Mouse (Mus musculus) kidney, postnatal 36 days (tissue): ENCODE data around the gene Olfr462.

ENCODE experiments used
- DNase-seq, 2 experiments: peaks; one replicate each; pipeline ENCODE4 v3.0.0; 2021 to 2022; ENCODE audit warnings: mixed read lengths in 2 of 2

Olfr462 gene

GRCm38 (mm10) chr11:87892168-87892567, at the start of gene Olfr462:
Gene Olfr462, minus strand, starts transcription at chr11:87892268.
- DNase-seq: no peak

- no peak for DNase-seq
Measured at GRCm38 (mm10) chr11:87935467-87935866, 43.4 kb upstream of the Olfr462 start.

- no peak for DNase-seq
Measured at GRCm38 (mm10) chr11:87933731-87934130, 41.7 kb upstream of the Olfr462 start.

GRCm38 (mm10) chr11:87930348-87930747, 38.3 kb upstream of the Olfr462 start:
- no peak for DNase-seq

GRCm38 (mm10) chr11:87920966-87921365, 28.9 kb upstream of the Olfr462 start, which contains the start of gene Olfr464:
Gene Olfr464, minus strand, starts transcription at chr11:87920967.
- peak; percentile 5 to 51 for DNase-seq

DNA sequence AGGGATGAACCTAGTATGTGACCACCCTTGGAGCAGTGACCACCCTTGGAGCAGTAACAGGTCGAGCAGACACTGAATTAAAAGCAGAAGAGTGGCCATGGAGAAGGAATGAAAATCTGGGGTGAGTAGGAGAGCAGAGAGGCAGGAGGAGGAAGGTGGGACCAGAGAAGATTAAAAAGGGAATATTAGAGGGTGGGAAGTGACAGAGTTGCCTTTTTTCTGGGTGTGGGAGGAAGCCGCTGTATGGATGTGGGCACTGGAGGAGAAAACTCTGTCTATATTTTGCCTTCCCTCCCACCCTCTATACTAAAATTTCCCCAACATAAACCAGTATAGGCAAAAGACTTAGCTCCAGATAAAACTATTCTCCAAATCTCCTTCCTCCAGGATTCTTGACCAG, 28.2 kb upstream of the Olfr462 start:
- no peak for DNase-seq

DNA sequence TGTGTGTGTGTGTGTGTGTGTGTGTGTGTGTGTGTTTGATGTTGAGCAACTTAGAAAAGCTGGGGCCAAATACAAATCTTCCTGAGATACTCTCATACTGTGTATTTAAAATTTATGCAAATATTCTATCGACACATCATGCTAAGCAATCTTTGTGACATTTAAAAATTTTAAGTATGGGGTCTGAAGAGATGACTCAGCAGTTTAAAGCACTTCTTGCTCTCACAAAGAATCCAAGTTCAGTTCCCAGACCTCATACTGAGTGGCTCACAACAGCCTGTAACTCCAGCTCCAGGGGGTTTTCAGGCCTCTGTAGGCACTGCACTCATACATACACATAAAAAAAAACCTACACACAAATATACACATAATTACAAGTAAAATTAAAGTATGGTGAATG, 23.9 kb upstream of the Olfr462 start:
- DNase-seq: no peak

GRCm38 (mm10) chr11:87904331-87904730, 12.3 kb upstream of the Olfr462 start:
- no peak for DNase-seq

GRCm38 (mm10) chr11:87897287-87897686, 5.2 kb upstream of the Olfr462 start, which contains the start of gene Olfr463:
Gene Olfr463, minus strand, starts transcription at chr11:87897387.
- DNase-seq: no peak

DNA sequence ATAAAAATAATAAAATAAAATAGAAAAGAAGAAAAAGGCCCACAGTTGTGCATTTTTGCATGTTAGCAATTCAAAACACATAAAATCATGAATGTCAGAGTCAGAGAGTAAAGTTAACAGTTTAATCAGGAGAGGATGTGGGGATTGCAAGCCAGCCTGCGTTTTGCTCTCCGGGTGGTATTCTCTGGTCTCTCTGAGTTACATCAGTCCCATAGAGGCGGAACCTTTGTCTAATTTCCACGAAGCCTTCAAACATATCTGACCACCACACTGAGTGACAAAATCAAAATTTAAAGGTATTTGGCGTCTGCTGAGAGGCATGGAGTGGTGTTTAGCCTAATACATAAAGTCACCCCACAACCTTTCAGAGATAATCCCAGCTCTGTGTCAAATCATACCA, 7.2 kb downstream of the Olfr462 start:
- no peak for DNase-seq

GRCm38 (mm10) chr11:87883493-87883892, 8.6 kb downstream of the Olfr462 start:
- DNase-seq: peak in 1 of 2 experiments; percentile 12

DNA sequence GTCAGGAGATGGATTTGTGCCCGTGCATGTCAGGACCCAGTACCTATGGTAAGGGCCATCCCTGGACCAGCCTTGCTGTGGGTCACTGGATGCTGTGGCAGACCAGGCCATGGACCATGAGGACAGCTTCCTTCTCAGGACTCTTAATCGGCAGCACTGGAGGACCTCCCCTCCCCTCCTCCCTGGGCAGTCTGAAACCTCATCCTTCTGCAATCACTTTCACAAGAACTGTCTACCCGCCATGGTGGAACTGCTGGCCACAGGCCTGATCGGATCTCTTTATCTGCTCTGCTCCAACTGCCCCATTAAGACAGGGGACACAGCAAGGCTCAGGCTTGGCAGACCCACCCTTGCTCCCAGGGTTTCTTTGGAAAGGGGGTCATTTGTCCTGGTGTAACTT, 10.4 kb downstream of the Olfr462 start:
- DNase-seq: no peak

DNA sequence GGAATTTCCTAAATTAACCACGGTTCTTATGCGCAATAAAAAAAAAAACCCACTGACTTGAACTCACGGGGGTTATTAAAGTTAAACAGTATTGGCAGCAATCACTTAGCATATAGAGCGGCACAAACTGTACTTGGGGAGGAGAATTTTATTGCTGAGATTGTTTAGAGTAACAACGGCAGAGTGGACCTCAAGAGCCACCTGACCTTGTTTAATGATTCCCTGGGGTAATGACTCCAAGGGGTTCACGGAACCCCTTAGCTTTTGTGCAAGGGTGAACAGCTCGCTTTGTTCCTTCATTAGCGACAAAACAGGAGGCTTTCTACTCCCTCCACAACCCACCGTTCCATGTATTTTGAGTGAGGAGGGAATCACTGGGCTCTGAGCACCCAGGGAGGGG, 12.2 kb downstream of the Olfr462 start:
- peak in 1 of 2 experiments; percentile 4 for DNase-seq

DNA sequence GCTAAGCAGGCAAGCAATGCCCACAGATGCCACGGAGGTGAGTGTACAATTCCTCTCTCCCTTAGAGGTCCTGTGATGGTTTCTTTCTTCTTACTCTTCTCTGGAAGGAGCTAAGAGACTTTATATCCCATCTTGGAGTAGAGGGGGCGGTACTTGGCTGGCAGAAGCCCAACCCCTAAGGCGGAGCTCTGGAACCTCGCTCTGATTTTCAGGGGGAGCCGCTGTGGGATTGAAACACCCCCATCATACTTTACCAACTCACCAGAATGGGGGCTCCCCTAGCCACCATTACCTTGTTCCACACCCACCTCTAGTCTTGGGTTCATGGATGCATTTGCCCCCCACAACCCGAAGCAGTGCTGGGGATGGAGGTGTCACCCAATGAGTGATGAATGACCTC, 16.6 kb downstream of the Olfr462 start, which contains the start of gene Epx:
TSS of gene Epx (minus strand) at position 101 of the 400 bp plus-strand sequence.
- DNase-seq: no peak

GRCm38 (mm10) chr11:87871766-87872165, 20.3 kb downstream of the Olfr462 start:
- DNase-seq: no peak

DNA sequence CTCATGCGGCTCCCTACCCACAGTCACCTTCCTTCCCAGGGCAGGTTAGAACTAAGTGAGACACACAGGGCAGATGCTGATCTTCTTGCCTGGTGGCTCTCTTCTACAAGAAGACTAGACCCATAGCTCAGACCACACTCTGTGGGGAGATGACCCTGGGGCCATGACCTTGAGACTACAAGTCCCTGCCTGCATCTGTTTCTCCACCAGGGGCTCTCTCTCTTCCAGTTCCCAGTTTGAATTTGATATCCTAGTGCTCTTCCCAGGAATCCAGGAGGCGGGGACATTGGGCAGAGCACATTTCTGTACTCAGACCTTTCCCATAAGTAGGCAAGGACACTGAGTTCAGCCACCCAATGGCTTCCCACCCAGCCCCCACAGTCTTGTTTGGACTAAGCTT, 22.0 kb downstream of the Olfr462 start:
- DNase-seq: no peak

DNA sequence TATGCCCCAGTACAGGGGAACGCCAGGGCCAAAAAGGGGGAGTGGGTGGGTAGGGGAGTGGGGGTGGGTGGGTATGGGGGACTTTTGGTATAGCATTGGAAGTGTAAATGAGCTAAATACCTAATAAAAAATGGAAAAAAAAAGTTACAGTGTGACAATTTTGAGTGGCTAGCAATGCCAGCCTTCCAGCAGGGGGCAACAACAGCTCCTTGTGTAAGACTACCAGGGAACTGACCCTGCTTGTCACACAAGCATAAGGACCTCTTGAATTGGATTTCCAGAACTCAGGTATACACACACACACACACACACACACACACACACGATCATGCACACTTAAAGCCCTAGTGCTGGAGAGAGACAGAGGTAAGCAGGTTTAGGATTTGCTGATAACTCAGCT, 25.2 kb downstream of the Olfr462 start:
- DNase-seq: peak in 1 of 2 experiments; percentile 61

GRCm38 (mm10) chr11:87862805-87863204, 29.3 kb downstream of the Olfr462 start:
- no peak for DNase-seq

- DNase-seq: no peak
Measured at GRCm38 (mm10) chr11:87860426-87860825, 31.6 kb downstream of the Olfr462 start.

DNA sequence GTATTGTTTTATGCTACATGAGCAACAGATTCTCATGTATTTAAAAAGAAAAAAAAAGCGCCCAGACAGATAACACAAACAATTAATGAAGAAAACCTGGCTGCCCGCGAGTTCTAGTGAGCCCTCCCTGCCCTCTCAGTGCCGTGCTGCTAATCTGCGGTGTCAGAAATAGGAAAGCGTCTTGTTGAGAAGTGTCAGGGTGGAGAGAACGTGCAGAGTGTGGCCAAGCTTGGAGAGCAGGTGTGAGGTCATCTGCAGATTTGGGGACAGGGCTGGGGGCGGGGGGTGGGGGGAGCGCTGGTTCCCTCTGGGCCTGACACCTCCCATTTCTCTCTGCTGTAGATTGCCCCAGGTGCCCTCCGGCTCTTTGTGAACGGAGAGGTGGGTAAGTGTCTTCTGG, 32.8 kb downstream of the Olfr462 start:
- DNase-seq: no peak

GRCm38 (mm10) chr11:87854550-87854949, 37.5 kb downstream of the Olfr462 start:
- no peak for DNase-seq

DNA sequence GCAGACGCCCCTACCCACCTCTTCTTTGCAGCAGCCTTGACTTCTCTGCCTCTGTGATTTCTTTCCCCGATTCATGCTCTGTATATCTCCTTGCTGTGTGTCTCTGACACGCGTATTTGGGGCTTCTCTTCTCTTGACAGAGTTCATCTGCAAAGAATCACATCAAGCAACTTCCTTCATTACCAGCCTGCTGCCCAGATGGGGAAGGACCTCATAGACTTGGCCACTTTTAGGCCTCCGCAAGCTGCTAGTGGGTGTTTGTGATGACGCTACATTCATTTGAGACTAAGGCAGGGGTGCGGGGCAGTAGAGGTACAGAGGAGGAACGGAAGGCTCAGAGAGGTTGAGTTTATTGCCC, 38.5 kb downstream of the Olfr462 start:
- no peak for DNase-seq

GRCm38 (mm10) chr11:87852690-87853596, 39.1 kb downstream of the Olfr462 start, which contains the start of gene Mks1:
Gene Mks1, plus strand, starts transcription at chr11:87853215.
- DNase-seq: peak; percentile 94 to 97

DNA sequence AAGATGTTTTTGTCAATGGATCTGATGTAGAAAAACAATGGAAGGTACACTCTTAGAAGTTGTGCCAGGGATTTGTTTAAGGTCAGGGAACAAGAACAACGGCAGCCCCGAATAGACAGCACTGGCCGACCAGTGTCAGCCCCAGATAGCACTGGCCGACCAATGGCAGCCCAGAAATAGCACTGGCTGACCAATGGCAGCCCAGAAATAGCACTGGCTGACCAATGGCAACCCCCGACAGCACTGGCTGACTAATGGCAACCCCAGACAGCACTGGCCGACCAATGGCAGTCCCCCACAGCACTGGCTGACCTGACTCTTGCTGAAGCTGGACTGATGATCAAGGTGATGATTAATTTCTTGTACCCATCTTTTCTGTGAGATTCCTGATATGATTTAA, 44.2 kb downstream of the Olfr462 start:
- DNase-seq: no peak
